Mouse (Mus musculus): Measurements from ENCODE around the gene Fam189b.

DNA sequence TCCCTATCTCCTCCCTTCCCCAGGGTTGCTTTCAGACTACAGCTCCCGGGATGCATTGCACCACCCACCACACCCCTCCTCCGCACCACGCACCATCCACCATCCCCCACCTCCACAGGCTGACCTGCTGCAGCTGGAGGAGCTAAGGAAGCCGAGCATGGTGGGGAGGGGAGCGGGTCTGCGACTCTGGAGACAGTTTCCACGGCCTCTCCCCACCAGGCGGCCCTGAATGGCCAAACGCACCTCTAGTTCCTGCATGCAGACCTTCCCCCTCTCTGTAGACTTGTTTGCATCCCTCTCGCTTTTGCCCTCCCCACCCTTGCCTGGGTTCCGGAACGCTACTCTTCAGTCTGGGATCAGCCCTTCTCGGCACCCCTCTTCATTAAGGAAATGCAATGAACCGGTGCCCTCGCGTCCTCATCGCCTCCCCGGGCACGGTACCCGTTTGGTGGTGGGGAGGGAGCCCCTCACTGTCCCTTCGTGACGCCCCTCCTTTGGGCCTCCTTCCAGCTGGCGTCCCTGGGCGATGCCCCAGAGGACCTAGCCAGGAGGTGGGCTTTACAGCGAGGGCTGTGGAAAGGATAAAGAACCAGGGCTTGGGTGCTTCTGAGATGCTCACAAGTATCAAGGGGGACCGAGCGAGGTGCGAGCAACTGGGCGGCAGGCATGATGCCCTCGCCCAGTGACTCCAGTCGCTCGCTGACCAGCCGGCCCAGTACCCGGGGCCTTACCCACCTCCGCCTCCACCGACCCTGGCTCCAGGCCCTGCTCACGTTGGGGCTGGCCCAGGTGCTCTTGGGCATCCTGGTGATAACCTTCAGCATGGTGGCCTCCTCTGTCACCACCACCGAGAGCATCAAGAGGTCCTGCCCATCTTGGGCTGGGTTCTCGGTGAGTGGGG, at the start of gene Fam189b:
- no peak for TF ChIP-seq POLR2A (IDR thresholded peaks at IDR 0.05; ENCODE audit: borderline replicate concordance, low read depth, low read length)
- no peak for TF ChIP-seq CTCF (IDR thresholded peaks at IDR 0.05; ENCODE audit: low read depth, low read length)
